ENCODE assay signal across 19 mouse cellular contexts in the genomic region with DNA sequence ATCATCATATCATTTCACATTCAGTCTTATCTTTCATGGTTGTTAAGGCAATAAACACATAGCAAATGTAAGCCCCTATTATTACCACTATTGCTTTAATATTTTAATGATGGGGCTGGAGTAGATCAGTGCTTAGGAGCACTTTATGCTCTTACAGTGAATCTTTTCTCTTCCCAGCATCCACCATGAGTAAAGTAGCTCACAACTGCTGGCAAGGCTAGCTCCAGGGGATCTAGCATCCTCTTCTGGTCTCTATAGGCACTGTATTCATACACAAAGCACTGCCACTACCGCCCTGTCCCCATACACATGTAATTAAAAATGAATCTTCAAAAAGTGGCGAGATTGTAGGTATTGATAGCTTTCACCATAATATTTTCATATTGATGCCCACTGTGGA.
"Had no signal": no experiment of that assay in that cellular context is flagged by ENCODE, and none has a peak within 500 bp of the region (broad histone marks: within the 10 kb centered on the region; RNA-seq: fewer than 3 reads in every experiment).

No protein-coding gene starts in this region.

- H3K27me3 ChIP-seq: liver, embryonic 13.5 days; liver, embryonic 15.5 days; lung, embryonic 15.5 days; megakaryocyte, embryonic 14.5 days; midbrain, embryonic 13.5 days; midbrain, embryonic 15.5 days; neural tube, embryonic 13.5 days; neural tube, embryonic 15.5 days had no signal

- H3K4me3 ChIP-seq: liver, embryonic 13.5 days; liver, embryonic 15.5 days; lung, embryonic 15.5 days; megakaryocyte, embryonic 14.5 days; midbrain, embryonic 13.5 days; midbrain, embryonic 15.5 days; neural tube, embryonic 13.5 days; neural tube, embryonic 15.5 days had no signal

- H3K36me3 ChIP-seq: liver, embryonic 13.5 days; liver, embryonic 15.5 days; lung, embryonic 15.5 days; midbrain, embryonic 13.5 days; midbrain, embryonic 15.5 days; neural tube, embryonic 13.5 days; neural tube, embryonic 15.5 days had no signal

- H3K4me2 ChIP-seq: liver, embryonic 13.5 days; liver, embryonic 15.5 days; lung, embryonic 15.5 days; midbrain, embryonic 13.5 days; midbrain, embryonic 15.5 days; neural tube, embryonic 13.5 days; neural tube, embryonic 15.5 days had no signal

- ATAC-seq: liver, postnatal 0 days; midbrain, embryonic 13.5 days; midbrain, embryonic 15.5 days had no signal

- DNase-seq: liver, embryonic 13.5 days; liver, postnatal 0 days; lung, adult 2 months; lung, postnatal 14 days; lung, postnatal 36 days; right cerebral cortex, postnatal 25 days; right cerebral cortex, postnatal 4 days; spleen, adult 18-20 months; thymus, adult 18-20 months; thymus, postnatal 14 days; thymus, postnatal 36 days had no signal

- H3K9ac ChIP-seq: liver, embryonic 13.5 days; liver, embryonic 15.5 days; liver, postnatal 0 days; lung, embryonic 15.5 days; midbrain, embryonic 13.5 days; midbrain, embryonic 15.5 days; neural tube, embryonic 13.5 days; neural tube, embryonic 15.5 days had no signal

- H3K9me3 ChIP-seq: liver, embryonic 13.5 days; liver, embryonic 15.5 days; lung, embryonic 15.5 days; megakaryocyte, embryonic 14.5 days; midbrain, embryonic 13.5 days; midbrain, embryonic 15.5 days; neural tube, embryonic 13.5 days; neural tube, embryonic 15.5 days had no signal

- H3K27ac ChIP-seq: liver, embryonic 13.5 days; liver, embryonic 15.5 days; lung, embryonic 15.5 days; macrophage; midbrain, embryonic 13.5 days; midbrain, embryonic 15.5 days; neural tube, embryonic 13.5 days; neural tube, embryonic 15.5 days had no signal

- H3K4me1 ChIP-seq: liver, embryonic 13.5 days; liver, embryonic 15.5 days; megakaryocyte, embryonic 14.5 days; midbrain, embryonic 13.5 days; midbrain, embryonic 15.5 days; neural tube, embryonic 13.5 days; neural tube, embryonic 15.5 days had no signal
